Mouse (Mus musculus) heart, embryonic 15.5 days (tissue): ENCODE measurements at regions not wholly inside any gene's neighbourhood (a gene's known extent, or its start where the extent isn't known, plus 50 kb on each side); places are given as distances from the start of the nearest gene placed in this dataset.
"Not testable (repeated sequence)": the region's sequence is repeated elsewhere in the genome, so short reads cannot be mapped to it uniquely, and the experiment has no call there.

Experiments used
- ATAC-seq: fragments of 200-750 bp; cut with Nextera tagmentation; replicated peaks from 2 replicates; pipeline ENCODE4 v1.8.0; 2017; ENCODE audit warnings: low read depth, moderate TSS enrichment; ENCODE audit not compliant: insufficient number of reproducible peaks, insufficient read depth, low FRiP score
- H3K27ac ChIP-seq: fragments of 300-500 bp; sonication (generic); 2 replicates; pipeline ENCODE4 v1.5.1; 2015; ENCODE audit warnings: mild to moderate bottlenecking, inconsistent platforms
- H3K27me3 ChIP-seq: fragments of 300-500 bp; sonication (generic); 2 replicates; pipeline ENCODE4 v1.6.1; 2015; ENCODE audit warnings: inconsistent platforms
- H3K36me3 ChIP-seq: fragments of 300-500 bp; sonication (generic); 2 replicates; pipeline ENCODE4 v1.6.1; 2015; ENCODE audit warnings: mild to moderate bottlenecking, inconsistent platforms
- H3K4me1 ChIP-seq: fragments of 300-500 bp; sonication (generic); replicated peaks from 2 replicates; pipeline ENCODE4 v1.6.1; 2015; ENCODE audit warnings: inconsistent platforms
- H3K4me2 ChIP-seq: fragments of 300-500 bp; sonication (generic); 2 replicates; pipeline ENCODE4 v1.6.1; 2015; ENCODE audit warnings: inconsistent platforms, mild to moderate bottlenecking, moderate library complexity
- H3K4me3 ChIP-seq: fragments of 300-500 bp; sonication (generic); 2 replicates; pipeline ENCODE4 v1.5.1; 2015; ENCODE audit warnings: mild to moderate bottlenecking, inconsistent platforms
- H3K9ac ChIP-seq: fragments of 300-500 bp; sonication (generic); 2 replicates; pipeline ENCODE4 v1.6.1; 2015; ENCODE audit warnings: mild to moderate bottlenecking, inconsistent platforms
- H3K9me3 ChIP-seq: fragments of 300-500 bp; sonication (generic); replicated peaks from 2 replicates; pipeline ENCODE4 v1.6.1; 2016; ENCODE audit warnings: inconsistent platforms
- WGBS: fragments of 180-500 bp; shearing (Covaris S2); methylation state at CpG from one replicate; pipeline ENCODE4 v1.1.7; 2015; ENCODE audit warnings: mixed read lengths; 5-methylcytosine and 5-hydroxymethylcytosine counted together

- no peak overlapping the region for H3K4me3 ChIP-seq
- no peaks in the 10 kb centered on the region for H3K36me3 ChIP-seq
- no peak overlapping the region for H3K4me2 ChIP-seq
- H3K9me3 ChIP-seq: no peaks in the 10 kb centered on the region
- H3K9ac ChIP-seq: no peak overlapping the region
- H3K4me1 ChIP-seq: no peaks in the 10 kb centered on the region
- no peak for ATAC-seq
- 53% methylated on average over 13 of the region's 13 CpGs for WGBS
- no peak overlapping the region for H3K27ac ChIP-seq
- no peaks in the 10 kb centered on the region for H3K27me3 ChIP-seq
Observed at GRCm38 (mm10) chr4:101366905-101367679, 52.0 kb upstream of the Ak4 start.

DNA sequence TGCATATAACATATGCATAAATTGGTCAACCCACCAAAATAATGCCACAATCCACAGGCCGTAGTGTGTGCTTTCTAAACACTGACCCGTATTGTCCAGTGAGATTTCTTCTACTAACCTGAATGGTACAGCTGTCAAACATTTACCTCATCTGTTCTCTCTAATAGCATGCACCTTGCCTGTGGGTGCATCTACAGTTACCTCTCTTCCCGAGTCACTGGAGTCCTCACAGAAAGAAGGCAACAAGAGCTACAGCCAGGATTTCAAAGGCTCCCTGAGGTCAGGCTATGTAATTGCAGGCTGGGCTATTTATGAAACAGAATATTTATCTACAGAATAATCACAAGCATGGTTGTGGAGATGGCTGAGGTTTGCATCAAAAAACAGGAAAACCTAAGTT lies 53.8 kb upstream of the Ak4 start:
- H3K27ac ChIP-seq: no peak overlapping the region
- no peaks in the 10 kb centered on the region for H3K27me3 ChIP-seq
- H3K4me2 ChIP-seq: no peak overlapping the region
- no peaks in the 10 kb centered on the region for H3K9me3 ChIP-seq
- no peak for ATAC-seq
- no peaks in the 10 kb centered on the region for H3K4me1 ChIP-seq
- no peak overlapping the region for H3K9ac ChIP-seq
- 80% methylated on average over 3 of the region's 3 CpGs for WGBS
- no peaks in the 10 kb centered on the region for H3K36me3 ChIP-seq
- H3K4me3 ChIP-seq: no peak overlapping the region

DNA sequence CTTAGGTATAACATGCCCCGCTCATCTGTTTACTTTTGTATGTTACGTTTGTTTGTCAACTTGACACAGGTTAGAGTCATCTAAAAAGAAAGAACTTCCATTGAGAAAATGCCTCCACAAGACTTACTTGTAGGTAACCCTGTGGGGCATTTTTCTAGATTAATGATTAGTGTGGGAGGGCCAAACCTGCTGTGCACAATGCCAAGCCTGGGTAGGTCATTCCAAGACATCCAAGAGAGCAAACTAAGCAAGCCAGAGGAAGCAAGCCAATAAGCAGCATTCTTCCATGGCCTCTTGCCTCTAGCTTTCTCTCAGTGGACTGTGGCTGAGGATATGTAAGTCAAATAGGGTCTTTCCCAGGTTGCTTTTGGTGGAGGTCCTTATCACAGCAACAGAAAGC lies 54.4 kb upstream of the Ak4 start:
- Histone ChIP-seq H3K36me3 (no peaks in the 10 kb centered on the region), H3K4me2 (no peak overlapping the region), H3K4me1 (no peaks in the 10 kb centered on the region), H3K4me3 (no peak overlapping the region), H3K9ac (no peak overlapping the region), H3K9me3 (no peaks in the 10 kb centered on the region), H3K27me3 (no peaks in the 10 kb centered on the region), H3K27ac (no peak overlapping the region)
- 81% methylated on average over 2 of the region's 2 CpGs for WGBS
- no peak for ATAC-seq

- WGBS: 84% methylated on average over 1 of the region's 1 CpGs
- H3K4me2 ChIP-seq, H3K36me3 ChIP-seq, H3K27me3 ChIP-seq, H3K9me3 ChIP-seq, H3K9ac ChIP-seq, H3K4me1 ChIP-seq, H3K27ac ChIP-seq, H3K4me3 ChIP-seq, ATAC-seq: not testable (repeated sequence)
Observed at GRCm38 (mm10) chr4:101363231-101363630, 55.8 kb upstream of the Ak4 start.

DNA sequence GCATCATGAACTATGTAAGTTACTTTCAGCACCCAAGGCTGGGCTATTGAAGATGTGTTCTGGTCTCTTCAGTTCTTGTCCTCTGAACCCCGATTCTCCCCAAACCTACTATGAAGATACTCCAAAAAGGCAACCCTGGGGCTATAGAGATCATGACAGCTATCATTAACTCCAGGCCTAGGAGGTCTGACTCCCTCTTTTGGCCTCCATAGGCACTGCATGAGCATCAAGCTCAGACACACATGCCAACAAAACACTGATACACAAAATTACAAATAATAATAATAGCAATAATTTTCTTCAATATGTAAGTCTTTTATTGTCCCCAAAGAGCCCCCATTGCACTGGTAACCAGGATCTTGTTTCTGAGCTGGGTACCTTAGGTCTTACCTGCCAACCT lies 57.3 kb upstream of the Ak4 start:
- Histone ChIP-seq H3K36me3 (no peaks in the 10 kb centered on the region), H3K9me3 (no peaks in the 10 kb centered on the region), H3K27ac (no peak overlapping the region), H3K4me1 (no peaks in the 10 kb centered on the region), H3K4me2 (no peak overlapping the region), H3K27me3 (no peaks in the 10 kb centered on the region), H3K4me3 (no peak overlapping the region), H3K9ac (no peak overlapping the region)
- no peak for ATAC-seq
- WGBS: 90% methylated on average over 1 of the region's 1 CpGs

DNA sequence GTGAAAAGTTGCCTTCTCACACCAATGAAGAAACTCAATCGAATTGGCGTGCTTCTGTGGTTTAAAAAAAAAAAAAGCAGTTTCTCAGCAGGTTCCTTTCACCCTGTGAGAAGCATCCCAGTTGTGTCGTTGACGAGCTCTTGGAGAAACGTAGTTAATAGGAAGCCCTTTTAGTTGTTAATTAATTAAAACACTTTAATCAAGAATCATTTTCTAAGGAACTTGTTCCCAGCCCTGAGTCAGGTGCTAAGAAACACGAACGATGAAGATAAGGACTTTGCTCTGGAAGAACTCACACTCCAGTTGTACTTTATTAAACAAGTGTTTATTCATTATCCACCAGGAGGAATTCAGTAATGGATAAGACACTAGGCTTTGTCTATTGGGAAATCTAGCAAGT lies 58.8 kb upstream of the Ak4 start:
- whole genome bisulfite sequencing: 82% methylated on average over 7 of the region's 7 CpGs
- Histone ChIP-seq H3K4me3 (no peak overlapping the region), H3K27ac (no peak overlapping the region), H3K27me3 (no peaks in the 10 kb centered on the region), H3K9me3 (no peaks in the 10 kb centered on the region), H3K36me3 (no peaks in the 10 kb centered on the region), H3K9ac (no peak overlapping the region), H3K4me2 (no peak overlapping the region), H3K4me1 (0 out of 2 replicates have a peak, but pooled peaks cover 3% of the 10 kb centered on the region)
- ATAC-seq: no peak

GRCm38 (mm10) chr4:101359119-101359518 lies 60.0 kb upstream of the Ak4 start:
- no peaks in the 10 kb centered on the region for H3K9me3 ChIP-seq
- H3K27me3 ChIP-seq: no peaks in the 10 kb centered on the region
- H3K4me2 ChIP-seq: no peak overlapping the region
- H3K4me3 ChIP-seq: no peak overlapping the region
- H3K9ac ChIP-seq: no peak overlapping the region
- no peak overlapping the region for H3K27ac ChIP-seq
- no peaks in the 10 kb centered on the region for H3K36me3 ChIP-seq
- peaks cover 13% of the 10 kb centered on the region for H3K4me1 ChIP-seq
- 80% methylated on average over 5 of the region's 5 CpGs for WGBS
- ATAC-seq: no peak

DNA sequence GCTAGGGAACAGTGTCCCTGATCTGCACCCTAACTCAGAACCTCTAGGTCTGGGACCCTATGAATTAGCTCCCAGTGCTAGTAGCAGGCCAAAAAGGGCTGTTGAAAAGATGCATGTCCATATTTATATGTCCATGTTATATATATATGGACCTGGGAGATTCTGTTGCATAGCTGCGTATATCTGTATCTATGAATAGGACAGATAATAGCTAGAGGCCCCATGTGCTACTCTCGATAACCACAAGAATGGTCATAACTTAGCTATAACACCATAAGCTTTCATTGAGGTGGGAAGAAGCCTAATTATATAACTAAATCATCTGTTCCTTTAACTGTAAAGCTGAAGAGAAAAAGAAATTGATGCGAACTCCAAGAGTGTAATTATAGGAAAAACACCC lies 60.6 kb upstream of the Ak4 start:
- no peaks in the 10 kb centered on the region for H3K9me3 ChIP-seq
- no peaks in the 10 kb centered on the region for H3K27me3 ChIP-seq
- no peak overlapping the region for H3K4me3 ChIP-seq
- no peak overlapping the region for H3K4me2 ChIP-seq
- no peak overlapping the region for H3K9ac ChIP-seq
- no peak overlapping the region for H3K27ac ChIP-seq
- ATAC-seq: no peak
- H3K36me3 ChIP-seq: no peaks in the 10 kb centered on the region
- peaks cover 15% of the 10 kb centered on the region for H3K4me1 ChIP-seq
- WGBS: 80% methylated on average over 3 of the region's 3 CpGs

GRCm38 (mm10) chr4:101357923-101358322 lies 61.2 kb upstream of the Ak4 start:
- H3K4me3 ChIP-seq: peak overlapping the region; percentile 75
- no peak for ATAC-seq
- 72% methylated on average over 8 of the region's 8 CpGs for WGBS
- H3K27me3 ChIP-seq: no peaks in the 10 kb centered on the region
- peak overlapping the region; percentile 93 for H3K4me2 ChIP-seq
- peaks cover 15% of the 10 kb centered on the region for H3K4me1 ChIP-seq
- no peaks in the 10 kb centered on the region for H3K36me3 ChIP-seq
- H3K9ac ChIP-seq: no peak overlapping the region
- peak overlapping the region; percentile 94; the same call in 1 of the 2 replicates for H3K27ac ChIP-seq
- no peaks in the 10 kb centered on the region for H3K9me3 ChIP-seq

DNA sequence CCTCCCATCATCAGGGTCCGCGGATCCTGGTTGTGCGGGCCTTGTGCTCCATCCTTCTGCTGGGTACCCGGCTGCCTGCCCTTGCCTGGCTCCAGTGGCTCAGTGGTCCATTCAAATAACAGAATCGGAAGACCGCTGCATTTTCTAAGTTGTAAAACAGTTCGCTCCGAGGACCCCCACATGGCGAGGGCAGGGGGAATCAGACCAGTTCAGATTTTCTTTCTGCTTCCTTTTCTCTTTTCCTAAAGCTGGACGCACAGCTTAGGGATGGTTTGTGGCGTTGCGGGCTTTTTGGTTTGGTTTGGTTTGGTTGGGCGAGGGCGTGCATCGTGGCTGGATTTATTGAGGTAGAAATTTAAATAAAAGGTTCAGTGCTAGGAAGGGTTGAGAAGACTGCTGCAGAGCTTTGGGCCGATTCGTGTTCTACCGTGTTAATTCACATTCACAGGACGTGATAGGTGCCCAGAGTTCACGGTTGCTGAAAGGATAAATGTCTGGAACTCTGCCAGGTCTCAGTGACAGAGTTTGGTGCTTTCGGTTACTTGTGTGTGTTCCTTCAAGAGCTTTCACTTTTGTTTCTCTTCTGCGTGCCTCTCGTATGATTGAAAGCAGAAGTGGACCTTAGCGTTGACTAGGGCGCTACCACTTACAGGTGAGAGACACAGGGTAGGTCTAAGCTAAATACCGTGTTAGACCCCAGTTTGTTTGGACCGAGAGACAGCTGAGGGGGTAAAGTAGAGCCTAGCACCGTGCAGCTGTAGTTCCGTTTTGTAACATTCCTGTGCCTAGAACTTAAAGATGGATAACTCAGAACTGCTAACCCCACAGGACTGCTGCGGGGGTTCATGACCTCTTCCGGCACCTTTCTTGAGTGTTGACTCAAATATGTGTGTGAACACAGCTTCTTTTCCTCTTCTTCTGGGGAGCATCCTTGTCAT lies 61.9 kb upstream of the Ak4 start:
- ATAC-seq: no peak
- no peaks in the 10 kb centered on the region for H3K27me3 ChIP-seq
- WGBS: 10% methylated on average over 31 of the region's 31 CpGs
- H3K4me3 ChIP-seq: peak overlapping the region; percentile 75
- no peaks in the 10 kb centered on the region for H3K36me3 ChIP-seq
- H3K4me1 ChIP-seq: peaks cover 15% of the 10 kb centered on the region
- peak overlapping the region; percentile 93 for H3K4me2 ChIP-seq
- peak overlapping the region; percentile 85 for H3K9ac ChIP-seq
- peak overlapping the region; percentile 94 for H3K27ac ChIP-seq
- H3K9me3 ChIP-seq: no peaks in the 10 kb centered on the region

DNA sequence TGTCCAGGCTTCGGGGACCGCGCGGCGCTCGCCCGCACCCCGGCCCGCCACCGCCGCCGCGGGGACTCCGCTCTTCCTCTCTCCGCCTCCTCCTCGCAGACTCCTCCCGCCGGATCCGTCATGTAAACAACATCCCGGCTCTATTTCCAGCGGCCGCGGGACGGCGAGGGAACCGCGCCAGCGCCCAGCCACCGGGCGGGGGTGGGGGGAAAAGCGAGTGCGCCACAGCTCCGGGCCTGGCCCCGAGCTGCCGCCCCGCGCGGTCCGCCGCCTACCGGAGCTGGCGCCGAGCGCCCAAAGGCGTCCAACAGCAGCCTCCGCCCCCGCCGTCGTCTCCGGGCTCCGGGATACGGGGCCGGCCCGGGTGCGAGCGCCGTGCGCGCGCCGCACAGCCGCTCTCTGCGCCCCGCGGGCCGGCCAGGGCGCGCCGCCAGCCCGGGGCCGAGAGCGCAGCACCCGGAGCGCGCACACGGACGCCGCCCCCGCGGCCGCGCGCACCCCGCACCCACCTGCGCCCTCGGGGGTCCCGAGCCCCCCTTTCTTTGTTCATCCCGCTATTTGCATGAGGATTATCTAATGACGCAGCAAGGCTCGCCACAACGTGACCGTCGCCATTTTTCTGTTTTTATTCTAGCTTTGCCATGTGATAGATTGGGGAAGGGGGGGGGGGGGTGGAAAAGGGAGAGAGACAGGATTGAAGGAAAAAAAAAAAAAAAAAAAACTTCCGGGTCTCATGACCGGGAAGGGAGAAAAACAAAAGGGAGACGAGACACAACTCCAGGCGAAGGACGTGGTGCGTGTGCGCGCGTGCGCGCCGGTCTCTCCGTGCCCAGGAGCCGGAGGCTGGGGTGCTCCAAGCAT lies 62.8 kb upstream of the Ak4 start:
- no peaks in the 10 kb centered on the region for H3K36me3 ChIP-seq
- peak overlapping the region; percentile 93 for H3K4me2 ChIP-seq
- no peaks in the 10 kb centered on the region for H3K9me3 ChIP-seq
- no peaks in the 10 kb centered on the region for H3K27me3 ChIP-seq
- H3K27ac ChIP-seq: peak overlapping the region; percentile 94
- H3K4me1 ChIP-seq: peaks cover 15% of the 10 kb centered on the region
- peak overlapping the region; percentile 85 for H3K9ac ChIP-seq
- WGBS: under 1% methylated on average over 105 of the region's 107 CpGs
- peak overlapping the region; percentile 75 for H3K4me3 ChIP-seq
- ATAC-seq: peak; percentile 71
